Mouse (Mus musculus) cerebellum, adult 8-10 months (tissue): ENCODE data around the gene Paqr8.

Experiments
- DNase-seq: peaks from one replicate; pipeline ENCODE4 v3.0.0; 2022

Gene Paqr8

GRCm38 (mm10) chr1:20890404-20890921 is at the start of gene Paqr8:
Paqr8 (plus strand) TSS chr1:20890606.
- peak; percentile 89 for DNase-seq

- no peak for DNase-seq
These were observed 33.2 kb upstream of the Paqr8 start for GRCm38 (mm10) chr1:20856924-20857902.

- DNase-seq, result no peak
These were observed 29.6 kb upstream of the Paqr8 start for GRCm38 (mm10) chr1:20860775-20861174.

- DNase-seq, result no peak
These were observed 28.5 kb upstream of the Paqr8 start for GRCm38 (mm10) chr1:20861865-20862264.

GRCm38 (mm10) chr1:20863452-20864172 is 26.8 kb upstream of the Paqr8 start:
- DNase-seq, result no peak

GRCm38 (mm10) chr1:20867241-20867902 is 23.0 kb upstream of the Paqr8 start:
- DNase-seq, result no peak

GRCm38 (mm10) chr1:20868036-20868435 is 22.4 kb upstream of the Paqr8 start:
- DNase-seq, result no peak

- no peak for DNase-seq
These were observed 19.5 kb upstream of the Paqr8 start for GRCm38 (mm10) chr1:20870887-20871286.

GRCm38 (mm10) chr1:20872496-20872895 is 17.9 kb upstream of the Paqr8 start:
- DNase-seq, result no peak

- no peak for DNase-seq
These were observed 16.3 kb upstream of the Paqr8 start for GRCm38 (mm10) chr1:20874061-20874460.

GRCm38 (mm10) chr1:20877355-20877754 is 13.1 kb upstream of the Paqr8 start:
- no peak for DNase-seq

GRCm38 (mm10) chr1:20879361-20879760 is 11.0 kb upstream of the Paqr8 start:
- no peak for DNase-seq

- DNase-seq, result no peak
These were observed 7.3 kb upstream of the Paqr8 start for GRCm38 (mm10) chr1:20883079-20883478.

GRCm38 (mm10) chr1:20889677-20890403 is 566 bp upstream of the Paqr8 start:
- no peak for DNase-seq

GRCm38 (mm10) chr1:20890941-20891399 is 564 bp downstream of the Paqr8 start:
- peak; percentile 81 for DNase-seq

- no peak for DNase-seq
These were observed 2.7 kb downstream of the Paqr8 start for GRCm38 (mm10) chr1:20893059-20893458.

GRCm38 (mm10) chr1:20898391-20898790 is 8.0 kb downstream of the Paqr8 start:
- DNase-seq, result no peak

- no peak for DNase-seq
These were observed 9.9 kb downstream of the Paqr8 start for GRCm38 (mm10) chr1:20900336-20900735.

GRCm38 (mm10) chr1:20905501-20906127 is 15.2 kb downstream of the Paqr8 start:
- peak; percentile 78 for DNase-seq

GRCm38 (mm10) chr1:20906128-20906515 is 15.7 kb downstream of the Paqr8 start:
- peak; percentile 52 for DNase-seq

GRCm38 (mm10) chr1:20908541-20908940 is 18.1 kb downstream of the Paqr8 start:
- no peak for DNase-seq

GRCm38 (mm10) chr1:20912115-20912514 is 21.7 kb downstream of the Paqr8 start:
- no peak for DNase-seq
